Mouse (Mus musculus) frontal cortex, postnatal 14 days (tissue): ENCODE measurements around the gene Hist1h3a.

Experiments
- DNase-seq, 2 experiments: peaks; one replicate each; pipeline ENCODE4 v3.0.0; 2022; ENCODE audit warnings: low spot score in 2 of 2

Hist1h3a gene

DNA sequence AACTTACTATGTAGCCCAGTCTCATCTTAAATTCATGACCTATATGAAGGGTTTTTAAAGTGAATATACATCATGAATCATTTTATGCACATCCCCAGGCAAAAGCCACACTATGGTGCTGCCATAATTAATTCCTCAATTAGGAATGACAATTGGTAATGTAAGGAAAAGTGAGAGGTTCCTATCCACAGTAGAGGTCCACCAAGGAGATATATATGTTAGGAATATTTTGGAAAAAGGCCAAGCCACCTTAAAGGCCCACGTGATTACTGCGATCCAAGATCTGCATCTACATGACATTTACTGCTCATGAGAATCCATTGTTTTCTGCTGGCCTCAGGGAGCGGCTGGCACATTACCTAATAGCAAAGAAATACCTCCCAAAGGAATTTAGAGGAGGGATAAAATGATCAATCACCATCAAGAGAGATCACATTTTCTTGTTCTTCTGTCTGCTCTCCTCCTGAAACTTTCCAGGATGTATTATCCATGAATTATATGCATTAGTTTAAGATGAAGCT, 2.9 kb downstream of the Hist1h3a start:
- no peak for DNase-seq

DNA sequence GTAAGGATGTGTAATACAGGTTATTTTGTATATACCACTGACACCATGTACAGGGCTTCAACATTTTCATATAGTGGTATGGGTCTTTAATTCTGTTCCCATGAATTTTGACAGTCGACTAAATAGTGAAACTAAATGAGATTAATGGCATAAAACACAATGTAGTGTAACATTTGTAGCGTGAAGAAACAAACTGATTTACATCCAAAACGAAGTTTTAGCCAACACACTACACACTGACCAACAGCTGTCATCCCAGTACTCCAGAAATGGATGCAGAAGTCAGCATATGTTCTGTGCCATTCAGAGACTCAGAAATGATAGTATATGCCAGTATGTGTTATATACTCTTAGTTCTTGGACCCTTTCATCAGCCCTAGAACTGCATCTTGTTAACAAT, 4.3 kb downstream of the Hist1h3a start:
- DNase-seq: no peak

- peak in 1 of 2 experiments; percentile 13 for DNase-seq
Observed at GRCm38 (mm10) chr13:23757211-23757773, 4.9 kb downstream of the Hist1h3a start.

DNA sequence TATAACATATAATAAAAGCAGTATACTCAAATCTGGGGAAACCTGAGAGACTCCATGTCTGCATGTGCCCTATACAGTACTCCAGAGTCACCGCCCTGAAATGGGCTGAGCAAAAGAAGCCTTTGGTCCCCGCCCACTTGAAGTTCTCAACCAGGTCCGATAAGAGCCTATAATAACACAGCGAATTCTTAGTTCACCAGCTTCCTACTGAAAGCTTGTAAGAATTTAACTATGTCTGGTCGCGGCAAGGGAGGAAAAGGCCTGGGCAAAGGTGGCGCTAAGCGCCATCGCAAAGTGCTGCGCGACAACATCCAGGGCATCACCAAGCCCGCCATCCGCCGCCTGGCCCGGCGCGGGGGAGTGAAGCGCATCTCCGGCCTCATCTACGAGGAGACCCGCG, 5.4 kb downstream of the Hist1h3a start, which contains the start of gene Hist1h4b:
TSS of gene Hist1h4b (plus strand) at position 224 of the 400 bp plus-strand sequence.
- peak; percentile 79 to 84 for DNase-seq

- no peak for DNase-seq
Observed at GRCm38 (mm10) chr13:23755000-23755399, 7.2 kb downstream of the Hist1h3a start.

DNA sequence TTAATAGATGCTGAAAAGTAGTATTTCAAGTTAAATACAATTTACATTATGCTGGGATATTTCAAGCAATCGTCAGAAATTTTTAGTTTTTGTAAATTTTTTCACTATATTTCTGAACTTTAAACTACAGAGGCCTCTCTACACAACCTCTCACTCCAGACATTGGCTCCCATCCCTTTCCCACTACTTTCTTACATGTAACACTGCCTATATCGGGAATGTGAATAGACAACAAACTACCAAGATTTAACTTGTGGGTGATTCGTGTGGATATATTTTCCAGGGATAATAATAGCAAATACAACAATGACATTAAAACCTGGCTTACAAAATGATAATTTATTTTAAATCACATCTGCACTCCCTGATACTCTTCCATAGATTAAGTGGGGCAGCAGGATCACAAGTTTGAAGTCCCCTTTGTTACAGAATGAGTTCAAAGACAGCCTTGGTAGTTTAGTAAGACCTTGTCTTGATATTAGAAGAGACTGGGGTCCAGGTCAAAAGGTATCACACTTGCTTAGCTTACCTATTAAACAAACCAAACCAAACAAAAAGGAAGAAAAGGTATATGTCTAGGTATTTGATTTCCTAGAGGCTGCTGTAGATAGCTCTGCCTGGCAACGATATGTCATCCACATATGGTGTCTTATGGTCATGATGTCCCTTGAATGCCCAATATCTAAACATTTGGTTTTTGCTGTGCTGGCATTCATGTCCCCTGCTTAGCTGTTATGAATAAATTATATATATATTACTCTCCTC, 8.7 kb downstream of the Hist1h3a start:
- DNase-seq: no peak

DNA sequence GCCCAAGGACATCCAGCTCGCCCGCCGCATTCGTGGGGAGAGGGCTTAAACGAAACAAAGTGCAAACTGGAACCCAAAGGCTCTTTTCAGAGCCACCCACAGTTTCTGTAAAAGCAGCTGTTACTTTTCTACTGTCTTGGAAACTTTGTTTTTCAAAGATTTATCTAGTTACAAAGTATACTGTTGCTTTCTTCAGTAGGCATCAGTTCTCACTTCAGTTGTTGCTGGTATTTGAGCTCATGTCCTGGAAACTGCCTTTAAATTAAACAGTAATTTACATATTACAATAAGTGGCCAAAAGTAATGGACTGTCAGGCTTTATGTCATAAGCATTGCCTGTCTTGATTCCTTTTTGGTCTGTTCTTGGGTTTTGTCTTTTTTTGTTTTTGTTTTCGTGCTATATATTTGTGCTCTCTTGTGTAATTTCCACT, 9.4 kb downstream of the Hist1h3a start:
- no peak for DNase-seq

DNA sequence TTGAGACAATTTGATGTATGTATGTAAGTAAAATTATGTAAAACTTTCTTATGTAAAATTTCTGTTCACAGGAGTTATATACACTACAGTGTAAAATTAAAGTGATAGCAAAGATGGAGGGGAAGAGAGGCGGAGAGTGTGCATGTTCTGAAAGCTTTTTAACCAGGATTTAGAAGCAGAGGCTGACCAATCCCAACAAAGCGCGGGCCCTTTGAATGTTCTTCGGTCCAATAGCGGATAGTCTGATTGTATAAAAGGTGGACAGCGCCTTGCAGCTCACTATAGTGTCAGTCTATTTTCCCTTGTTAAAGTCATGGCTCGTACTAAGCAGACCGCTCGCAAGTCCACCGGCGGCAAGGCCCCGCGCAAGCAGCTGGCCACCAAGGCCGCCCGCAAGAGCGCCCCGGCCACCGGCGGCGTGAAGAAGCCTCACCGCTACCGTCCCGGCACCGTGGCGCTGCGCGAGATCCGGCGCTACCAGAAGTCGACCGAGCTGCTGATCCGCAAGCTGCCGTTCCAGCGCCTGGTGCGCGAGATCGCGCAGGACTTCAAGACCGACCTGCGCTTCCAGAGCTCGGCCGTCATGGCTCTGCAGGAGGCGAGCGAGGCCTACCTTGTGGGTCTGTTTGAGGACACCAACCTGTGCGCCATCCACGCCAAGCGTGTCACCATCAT, 10.0 kb downstream of the Hist1h3a start, which contains the start of gene Hist1h3b:
TSS of gene Hist1h3b (plus strand) at position 201 of the 675 bp plus-strand sequence.
- peak; percentile 84 to 90 for DNase-seq

DNA sequence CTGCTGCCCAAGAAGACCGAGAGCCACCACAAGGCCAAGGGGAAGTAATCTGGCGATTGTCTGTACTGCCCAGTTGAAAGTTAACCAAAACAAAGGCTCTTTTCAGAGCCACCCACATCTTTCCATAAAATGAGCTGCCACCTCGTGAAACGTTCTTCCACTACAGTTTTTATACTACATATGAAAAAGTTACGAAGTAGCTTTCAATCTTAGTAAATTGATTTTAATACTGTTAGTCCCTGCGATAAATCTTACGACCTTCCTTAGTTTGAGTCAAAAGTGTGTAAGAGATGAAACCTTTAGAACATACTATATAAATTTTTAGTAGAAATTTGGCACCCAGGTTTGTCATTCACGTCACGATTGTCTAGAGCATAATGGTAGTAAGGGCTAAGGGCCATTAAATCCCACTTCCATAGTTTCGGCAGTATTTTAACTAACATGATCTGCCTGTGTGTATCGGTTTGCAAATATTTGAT, 10.7 kb downstream of the Hist1h3a start:
- no peak for DNase-seq

GRCm38 (mm10) chr13:23750839-23751477, 11.2 kb downstream of the Hist1h3a start, which contains the start of gene Hist1h2ab:
Gene Hist1h2ab, plus strand, starts transcription at chr13:23751126.
- peak in 1 of 2 experiments; percentile 19 for DNase-seq

DNA sequence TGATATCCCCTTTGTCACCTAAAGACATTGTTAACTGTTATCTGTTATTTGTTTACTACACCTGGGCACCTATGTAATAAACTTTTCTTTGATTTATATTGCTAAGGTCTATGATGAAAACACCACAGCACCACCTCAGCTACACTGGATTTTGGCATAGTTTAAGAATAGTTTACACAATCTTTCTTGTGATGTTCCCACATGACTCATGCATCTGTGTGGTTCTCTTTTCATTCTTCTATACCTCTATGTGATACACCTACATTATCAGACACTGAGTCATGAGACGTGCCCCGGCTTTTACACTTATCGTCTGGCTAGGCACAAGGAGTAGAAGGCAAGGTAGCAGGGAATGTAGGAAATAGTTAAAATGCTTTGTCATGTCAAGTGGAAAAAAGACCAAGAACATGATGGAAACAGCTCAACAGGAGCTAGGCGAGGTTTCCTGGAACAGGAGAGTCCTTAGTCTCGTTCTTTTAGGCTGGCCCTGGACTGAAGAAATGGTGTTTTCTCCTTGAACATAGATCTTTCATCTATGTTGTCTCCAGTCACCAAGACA, 12.5 kb downstream of the Hist1h3a start:
- no peak for DNase-seq

- DNase-seq: no peak
Observed at GRCm38 (mm10) chr13:23747892-23748288, 14.3 kb downstream of the Hist1h3a start.

- DNase-seq: no peak
Observed at GRCm38 (mm10) chr13:23747081-23747891, 14.9 kb downstream of the Hist1h3a start.

DNA sequence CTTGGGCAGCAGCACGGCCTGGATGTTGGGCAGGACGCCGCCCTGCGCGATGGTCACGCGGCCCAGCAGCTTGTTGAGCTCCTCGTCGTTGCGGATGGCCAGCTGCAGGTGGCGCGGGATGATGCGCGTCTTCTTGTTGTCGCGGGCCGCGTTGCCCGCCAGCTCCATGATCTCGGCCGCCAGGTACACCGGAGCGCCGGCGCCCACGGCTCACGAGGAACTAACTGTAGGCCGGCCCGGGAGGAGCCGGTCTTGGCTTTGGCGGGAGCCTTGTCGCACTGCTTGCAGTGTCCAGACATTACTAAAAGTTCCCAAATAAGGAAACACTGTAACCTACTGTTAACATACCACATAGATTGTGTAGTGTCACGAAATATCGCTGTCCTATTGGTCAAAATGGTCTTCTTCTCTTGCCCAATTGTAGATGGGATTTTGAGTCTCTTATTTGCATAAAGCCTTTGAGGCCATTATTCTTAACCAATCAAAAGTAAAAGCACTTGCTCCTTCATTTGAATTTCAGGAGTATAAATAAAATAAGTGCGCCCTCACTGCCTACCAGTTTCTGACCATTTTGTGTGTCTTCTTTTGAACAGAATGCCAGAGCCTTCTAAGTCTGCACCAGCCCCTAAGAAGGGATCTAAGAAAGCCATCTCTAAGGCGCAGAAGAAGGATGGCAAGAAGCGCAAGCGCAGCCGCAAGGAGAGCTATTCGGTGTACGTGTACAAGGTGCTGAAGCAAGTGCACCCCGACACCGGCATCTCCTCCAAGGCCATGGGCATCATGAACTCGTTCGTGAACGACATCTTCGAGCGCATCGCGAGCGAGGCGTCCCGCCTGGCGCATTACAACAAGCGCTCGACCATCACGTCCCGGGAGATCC, 15.7 kb downstream of the Hist1h3a start, which contains the start of gene Hist1h2bb:
TSS of gene Hist1h2bb (plus strand) at position 534 of the 880 bp plus-strand sequence.
- DNase-seq: peak; percentile 55 to 75

GRCm38 (mm10) chr13:23745381-23746161, 16.6 kb downstream of the Hist1h3a start, which contains the start of gene Hist1h3c:
Gene Hist1h3c, minus strand, starts transcription at chr13:23745602.
- DNase-seq: peak; percentile 75 to 82

DNA sequence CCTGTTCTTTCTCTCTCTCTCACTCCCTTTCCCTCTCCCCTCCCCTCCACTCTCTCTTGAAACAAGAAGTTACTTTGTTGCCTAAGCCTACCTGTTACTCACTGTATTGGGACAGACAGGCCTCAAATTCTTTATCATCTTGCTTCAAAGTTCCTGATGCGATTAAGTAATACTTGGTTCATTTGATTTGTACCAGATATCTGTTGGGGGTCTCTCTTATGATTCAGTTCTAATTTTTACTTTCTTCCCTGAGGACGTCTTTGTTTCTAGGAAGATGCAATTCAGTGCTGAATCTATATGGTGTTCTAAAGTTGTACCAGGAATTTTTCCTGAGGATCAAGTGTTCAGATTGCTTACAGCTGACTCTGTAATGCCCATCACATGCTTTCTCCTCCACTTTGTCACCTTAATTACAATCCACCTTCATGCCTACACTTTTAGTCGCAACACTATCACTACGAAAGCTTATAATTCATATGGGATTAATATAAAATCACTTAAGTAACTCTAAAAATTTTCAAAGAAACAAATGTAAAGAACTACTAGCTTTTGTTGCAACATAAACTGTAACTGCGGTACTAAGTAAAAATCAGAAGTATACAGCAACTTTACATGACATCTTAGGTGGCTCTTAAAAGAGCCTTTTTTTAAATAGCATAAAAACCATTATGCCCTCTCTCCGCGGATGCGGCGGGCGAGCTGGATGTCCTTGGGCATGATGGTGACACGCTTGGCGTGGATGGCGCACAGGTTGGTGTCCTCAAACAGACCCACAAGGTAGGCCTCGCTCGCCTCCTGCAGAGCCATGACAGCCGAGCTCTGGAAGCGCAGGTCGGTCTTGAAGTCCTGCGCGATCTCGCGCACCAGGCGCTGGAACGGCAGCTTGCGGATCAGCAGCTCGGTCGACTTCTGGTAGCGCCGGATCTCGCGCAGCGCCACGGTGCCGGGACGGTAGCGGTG, 17.5 kb downstream of the Hist1h3a start:
- DNase-seq: no peak

GRCm38 (mm10) chr13:23743963-23744362, 18.2 kb downstream of the Hist1h3a start:
- no peak for DNase-seq
